Mouse (Mus musculus) cerebellum, adult 2 months (tissue): ENCODE measurements around the gene Eomes.

Experiments
- CTCF ChIP-seq: fragments of 200-500 bp; IDR thresholded peaks from 2 replicates; pipeline ENCODE4 v1.5.1; 2011; ENCODE audit warnings: low read depth, mild to moderate bottlenecking, control low read depth, low read length, moderate library complexity, borderline replicate concordance; ENCODE audit not compliant: insufficient read depth
- POLR2A ChIP-seq: fragments of 200-500 bp; IDR thresholded peaks from 2 replicates; pipeline ENCODE4 v1.6.1; 2011; ENCODE audit warnings: low read length, control low read depth, borderline replicate concordance; ENCODE audit not compliant: insufficient read depth

- TF ChIP-seq CTCF (no peak), POLR2A (no peak)
Measured at GRCm38 (mm10) chr9:118482210-118482609, 4.2 kb downstream of the Eomes start.
